Mouse (Mus musculus): ENCODE results near the gene Nsmce3. TPM values are rescaled to one million over a fixed set of nuclear protein-coding genes. Genes with fewer than 3 reads are reported as not detected.

Gene Nsmce3
- polyA plus RNA-seq, 1 experiment: 2.7 TPM

DNA sequence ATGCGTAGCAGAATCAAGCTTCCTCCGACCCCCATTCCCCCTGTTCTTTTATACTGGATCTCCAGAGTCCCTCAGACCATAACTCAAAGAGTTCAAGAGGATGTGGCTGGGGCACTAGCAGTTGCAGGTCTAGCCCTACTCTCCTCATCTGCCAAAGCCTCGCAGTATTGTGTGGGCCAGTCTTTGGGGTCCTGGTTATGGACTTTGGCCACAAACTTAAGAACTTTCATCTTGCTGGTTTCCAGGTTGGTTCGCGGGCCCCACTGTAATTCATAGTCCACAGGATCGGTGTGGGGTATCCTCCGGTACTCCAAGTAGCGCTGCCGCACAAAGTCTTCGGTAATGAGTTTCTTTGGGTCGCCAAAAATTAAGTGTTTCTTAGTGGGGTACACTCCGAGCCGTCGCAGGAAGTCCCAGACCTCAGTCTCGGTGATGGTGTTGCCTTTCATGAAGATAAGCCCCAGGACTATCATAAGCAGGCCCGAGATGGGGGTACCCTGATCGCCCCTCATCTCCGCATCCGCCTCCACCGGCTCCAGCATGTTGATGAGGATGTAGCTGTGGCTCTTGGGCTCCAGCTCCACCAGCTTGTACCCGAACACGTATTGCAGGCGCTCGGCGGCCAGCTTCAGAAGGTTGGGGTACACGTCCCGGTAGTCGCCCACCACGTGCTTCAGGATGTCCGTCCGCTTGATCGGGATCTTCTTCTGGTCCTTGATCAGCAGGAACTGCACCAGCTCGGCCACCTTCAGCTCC lies 632 bp downstream of the Nsmce3 start:
- peak in 1 of 2 experiments; percentile 2 for DNase-seq (ENCODE audit: low read depth in 1 of 2, low spot score in 2 of 2)
- Histone ChIP-seq H3K27me3 (ENCODE audit: control insufficient read depth, insufficient read depth, low read length) (no peaks in the 10 kb centered on the region), H3K4me3 (ENCODE audit: extremely low read depth, insufficient read depth, insufficient read length) (peak overlapping the region; percentile 95), H3K36me3 (ENCODE audit: control insufficient read depth, insufficient read depth, low read length) (no peaks in the 10 kb centered on the region), H3K4me1 (ENCODE audit: control insufficient read depth, insufficient read depth, insufficient read length) (peaks cover 5% of the 10 kb centered on the region; the same call in 1 of the 2 replicates), H3K27ac (ENCODE audit: insufficient read depth, low read length) (peak overlapping the region; percentile 80)
- WGBS: 4% methylated on average over 33 of the region's 33 CpGs
- TF ChIP-seq POLR2A (IDR thresholded peaks at IDR 0.05; ENCODE audit: low read depth, low read length): no peak
- TF ChIP-seq CTCF (IDR thresholded peaks at IDR 0.05; ENCODE audit: extremely low read depth, insufficient read depth, insufficient read length, insufficient replicate concordance): no peak

DNA sequence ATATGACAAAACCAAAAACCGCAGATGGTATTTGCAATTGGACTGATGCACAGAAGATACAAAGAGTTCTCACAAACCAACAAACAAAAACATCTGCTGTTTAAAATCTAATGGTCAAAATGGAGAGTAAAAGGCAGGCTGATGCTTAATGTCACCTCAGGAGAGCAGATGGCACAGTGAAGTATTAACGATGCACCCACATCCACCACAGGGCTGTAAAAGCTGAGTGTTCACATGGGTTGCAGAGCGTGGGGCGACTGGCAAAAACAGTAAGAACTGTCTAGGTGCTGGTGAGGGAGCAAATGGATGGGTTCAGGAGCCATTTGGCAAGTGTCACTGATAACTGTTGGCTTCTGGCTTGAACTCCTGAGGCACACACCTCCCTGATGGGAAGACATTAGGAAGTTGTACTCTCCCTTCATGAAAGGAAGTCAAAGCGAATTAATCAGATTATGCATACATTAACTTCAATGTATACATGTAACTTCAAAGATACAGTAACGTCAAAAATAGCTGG lies 3.2 kb downstream of the Nsmce3 start:
- Histone ChIP-seq H3K27ac (ENCODE audit: insufficient read depth, low read length) (no peak overlapping the region), H3K4me3 (ENCODE audit: extremely low read depth, insufficient read depth, insufficient read length) (no peak overlapping the region), H3K27me3 (ENCODE audit: control insufficient read depth, insufficient read depth, low read length) (no peaks in the 10 kb centered on the region), H3K4me1 (ENCODE audit: control insufficient read depth, insufficient read depth, insufficient read length) (peaks cover 5% of the 10 kb centered on the region; the same call in 1 of the 2 replicates), H3K36me3 (ENCODE audit: control insufficient read depth, insufficient read depth, low read length) (no peaks in the 10 kb centered on the region)
- TF ChIP-seq CTCF (IDR thresholded peaks at IDR 0.05; ENCODE audit: extremely low read depth, insufficient read depth, insufficient read length, insufficient replicate concordance) (no peak), POLR2A (IDR thresholded peaks at IDR 0.05; ENCODE audit: low read depth, low read length) (no peak)
- no peak for DNase-seq (ENCODE audit: low read depth in 1 of 2, low spot score in 2 of 2)
- WGBS: 92% methylated on average over 6 of the region's 6 CpGs

DNA sequence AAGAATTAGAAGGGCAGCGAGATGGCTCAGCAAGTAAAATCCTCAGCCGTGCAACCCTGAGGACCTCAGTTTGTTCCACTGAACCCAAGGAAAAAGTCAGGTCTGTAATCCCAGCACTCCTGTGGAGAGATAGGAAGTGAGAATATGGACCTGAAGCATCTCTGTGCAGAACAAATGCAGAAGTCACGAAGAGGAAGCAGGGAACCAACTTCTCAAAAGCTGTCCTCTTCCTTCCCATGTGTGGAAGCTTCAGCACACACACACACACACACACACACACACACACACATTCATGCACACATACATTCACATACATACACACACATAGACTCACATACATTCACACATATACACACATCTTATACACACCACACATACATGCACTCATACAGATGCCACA lies 9.3 kb downstream of the Nsmce3 start:
- no peak overlapping the region for H3K4me3 ChIP-seq (ENCODE audit: extremely low read depth, insufficient read depth, insufficient read length)
- no peaks in the 10 kb centered on the region; the same call in 1 of the 2 replicates for H3K27me3 ChIP-seq (ENCODE audit: control insufficient read depth, insufficient read depth, low read length)
- no peak for DNase-seq (ENCODE audit: low read depth in 1 of 2, low spot score in 2 of 2)
- H3K36me3 ChIP-seq (ENCODE audit: control insufficient read depth, insufficient read depth, low read length): no peaks in the 10 kb centered on the region
- H3K4me1 ChIP-seq (ENCODE audit: control insufficient read depth, insufficient read depth, insufficient read length): no peaks in the 10 kb centered on the region
- TF ChIP-seq POLR2A (IDR thresholded peaks at IDR 0.05; ENCODE audit: low read depth, low read length) (no peak), CTCF (IDR thresholded peaks at IDR 0.05; ENCODE audit: extremely low read depth, insufficient read depth, insufficient read length, insufficient replicate concordance) (no peak)
- H3K27ac ChIP-seq (ENCODE audit: insufficient read depth, low read length): no peak overlapping the region
- WGBS: 67% methylated on average over 3 of the region's 3 CpGs

DNA sequence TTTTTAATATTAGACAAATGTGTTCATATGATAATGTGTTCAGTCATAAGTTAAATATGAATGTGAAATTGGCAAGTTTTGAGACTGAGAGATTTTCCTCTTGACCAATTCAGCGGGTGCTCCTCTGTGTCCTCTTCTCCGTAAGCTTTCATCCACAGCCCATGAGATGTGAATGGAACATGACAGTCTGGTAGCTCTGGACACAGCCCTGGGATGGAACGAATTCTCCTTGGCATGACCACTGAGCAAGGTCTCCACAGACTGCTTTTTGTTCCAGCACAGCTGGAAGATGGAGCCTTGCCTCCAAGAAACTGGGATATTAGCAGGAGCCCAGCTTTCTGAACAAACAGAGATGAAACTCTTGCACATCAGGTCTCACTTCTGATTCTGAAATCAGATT lies 9.8 kb downstream of the Nsmce3 start:
- WGBS: 83% methylated on average over 3 of the region's 3 CpGs
- Histone ChIP-seq H3K36me3 (ENCODE audit: control insufficient read depth, insufficient read depth, low read length) (no peaks in the 10 kb centered on the region), H3K27me3 (ENCODE audit: control insufficient read depth, insufficient read depth, low read length) (no peaks in the 10 kb centered on the region; the same call in 1 of the 2 replicates), H3K27ac (ENCODE audit: insufficient read depth, low read length) (no peak overlapping the region), H3K4me1 (ENCODE audit: control insufficient read depth, insufficient read depth, insufficient read length) (no peaks in the 10 kb centered on the region), H3K4me3 (ENCODE audit: extremely low read depth, insufficient read depth, insufficient read length) (no peak overlapping the region)
- TF ChIP-seq POLR2A (IDR thresholded peaks at IDR 0.05; ENCODE audit: low read depth, low read length) (no peak), CTCF (IDR thresholded peaks at IDR 0.05; ENCODE audit: extremely low read depth, insufficient read depth, insufficient read length, insufficient replicate concordance) (no peak)
- no peak for DNase-seq (ENCODE audit: low read depth in 1 of 2, low spot score in 2 of 2)

DNA sequence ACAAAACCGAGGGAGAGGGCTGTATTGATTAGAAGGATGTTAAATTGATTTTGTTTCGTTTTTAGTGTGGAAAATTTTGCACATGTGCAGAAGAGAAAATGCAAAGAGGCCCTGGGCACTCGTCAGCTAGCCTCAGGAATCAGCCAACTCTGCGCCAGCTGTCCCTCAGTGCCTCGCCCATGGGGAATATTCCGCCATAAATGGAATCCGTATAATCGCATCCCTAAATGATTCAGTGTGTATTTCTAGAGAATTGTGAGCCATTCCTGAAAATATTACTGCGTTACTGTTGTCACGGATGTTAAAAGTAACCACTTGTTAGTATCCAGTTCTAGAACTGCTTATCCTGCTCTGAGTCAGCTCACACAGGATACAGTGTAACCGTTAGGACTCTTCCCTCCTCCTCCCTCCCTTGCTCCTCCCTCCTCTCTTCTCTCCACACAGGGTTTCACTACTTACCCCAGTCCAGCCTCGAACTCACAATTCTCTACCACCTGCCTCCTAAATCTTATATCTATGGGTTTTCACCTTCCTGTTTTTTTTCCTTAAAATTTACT lies 16.2 kb downstream of the Nsmce3 start:
- no peaks in the 10 kb centered on the region for H3K27me3 ChIP-seq (ENCODE audit: control insufficient read depth, insufficient read depth, low read length)
- WGBS: 75% methylated on average over 12 of the region's 12 CpGs
- no peaks in the 10 kb centered on the region for H3K4me1 ChIP-seq (ENCODE audit: control insufficient read depth, insufficient read depth, insufficient read length)
- no peak for TF ChIP-seq CTCF (IDR thresholded peaks at IDR 0.05; ENCODE audit: extremely low read depth, insufficient read depth, insufficient read length, insufficient replicate concordance)
- TF ChIP-seq POLR2A (IDR thresholded peaks at IDR 0.05; ENCODE audit: low read depth, low read length): no peak
- no peak for DNase-seq (ENCODE audit: low read depth in 1 of 2, low spot score in 2 of 2)
- no peak overlapping the region for H3K27ac ChIP-seq (ENCODE audit: insufficient read depth, low read length)
- no peak overlapping the region for H3K4me3 ChIP-seq (ENCODE audit: extremely low read depth, insufficient read depth, insufficient read length)
- no peaks in the 10 kb centered on the region for H3K36me3 ChIP-seq (ENCODE audit: control insufficient read depth, insufficient read depth, low read length)

DNA sequence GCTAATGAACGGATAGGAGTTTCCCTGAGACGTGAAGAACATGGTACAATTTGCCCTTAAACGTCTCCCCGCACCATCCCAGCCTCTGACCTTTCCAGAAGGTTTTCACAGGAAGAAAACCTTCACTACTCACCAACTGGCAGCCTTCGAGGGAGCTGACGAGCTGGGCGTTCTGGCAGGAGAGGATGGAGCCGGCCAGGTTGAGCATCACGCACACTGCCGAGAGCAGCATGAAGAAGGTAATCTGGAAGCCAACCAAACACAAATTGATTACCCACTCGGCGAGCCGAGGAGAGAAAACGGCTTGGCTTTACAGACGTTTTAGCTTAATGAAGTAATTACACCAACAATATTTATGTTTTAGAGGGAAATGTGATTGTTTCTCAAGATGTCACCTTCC lies 16.8 kb downstream of the Nsmce3 start:
- no peak overlapping the region for H3K4me3 ChIP-seq (ENCODE audit: extremely low read depth, insufficient read depth, insufficient read length)
- H3K36me3 ChIP-seq (ENCODE audit: control insufficient read depth, insufficient read depth, low read length): no peaks in the 10 kb centered on the region
- no peak for DNase-seq (ENCODE audit: low read depth in 1 of 2, low spot score in 2 of 2)
- TF ChIP-seq POLR2A (IDR thresholded peaks at IDR 0.05; ENCODE audit: low read depth, low read length) (no peak), CTCF (IDR thresholded peaks at IDR 0.05; ENCODE audit: extremely low read depth, insufficient read depth, insufficient read length, insufficient replicate concordance) (no peak)
- no peaks in the 10 kb centered on the region for H3K4me1 ChIP-seq (ENCODE audit: control insufficient read depth, insufficient read depth, insufficient read length)
- no peak overlapping the region for H3K27ac ChIP-seq (ENCODE audit: insufficient read depth, low read length)
- H3K27me3 ChIP-seq (ENCODE audit: control insufficient read depth, insufficient read depth, low read length): no peaks in the 10 kb centered on the region
- WGBS: 71% methylated on average over 15 of the region's 15 CpGs
